Mouse (Mus musculus): ENCODE data around the gene Cspg4. TPM values are rescaled to one million over a fixed set of nuclear protein-coding genes. Genes with fewer than 3 reads are reported as not detected.

The Cspg4 gene
- total RNA-seq, 2 experiments from 2014 or later, result not detected

DNA sequence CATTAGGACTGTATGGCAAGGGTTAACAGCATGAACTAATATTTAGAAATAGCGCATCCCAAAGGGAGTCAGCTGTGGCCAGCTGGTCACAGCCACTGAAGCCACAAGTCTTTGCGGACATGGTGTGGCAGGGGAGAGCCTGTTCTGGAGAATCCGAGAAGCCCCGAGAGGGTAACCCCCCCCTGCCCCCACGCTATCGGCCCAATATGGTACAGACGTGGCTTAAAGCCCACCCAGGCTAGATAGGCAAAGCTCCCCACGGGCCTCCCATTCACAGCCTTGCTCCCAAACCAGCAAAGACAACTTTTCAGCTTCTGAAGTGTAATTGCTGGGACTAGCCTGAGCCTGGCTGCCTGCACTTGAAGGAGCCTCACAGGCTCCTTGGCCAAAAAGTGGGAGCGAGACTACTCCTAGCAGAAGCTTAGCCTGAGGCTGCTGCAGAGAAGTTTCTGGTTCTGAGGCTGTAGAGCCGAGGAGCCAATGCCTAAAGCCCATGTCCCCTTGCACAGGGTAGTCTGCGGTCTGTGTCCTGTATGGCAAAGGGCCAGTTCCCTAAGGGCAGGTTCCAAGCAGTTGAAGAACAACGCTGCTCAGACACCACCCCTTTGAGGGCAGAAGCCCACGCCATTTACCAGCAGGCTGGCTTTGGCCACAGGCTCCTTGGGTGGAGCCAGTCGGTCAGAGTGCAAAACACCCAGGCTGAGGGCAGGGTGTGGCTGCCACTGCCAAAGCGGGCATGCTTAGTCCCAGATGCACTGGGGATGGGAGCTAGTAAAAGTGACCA lies 4.2 kb upstream of the Cspg4 start:
- no peak for ATAC-seq (replicated peaks; ENCODE audit: low FRiP score, poor library complexity, severe bottlenecking)

DNA sequence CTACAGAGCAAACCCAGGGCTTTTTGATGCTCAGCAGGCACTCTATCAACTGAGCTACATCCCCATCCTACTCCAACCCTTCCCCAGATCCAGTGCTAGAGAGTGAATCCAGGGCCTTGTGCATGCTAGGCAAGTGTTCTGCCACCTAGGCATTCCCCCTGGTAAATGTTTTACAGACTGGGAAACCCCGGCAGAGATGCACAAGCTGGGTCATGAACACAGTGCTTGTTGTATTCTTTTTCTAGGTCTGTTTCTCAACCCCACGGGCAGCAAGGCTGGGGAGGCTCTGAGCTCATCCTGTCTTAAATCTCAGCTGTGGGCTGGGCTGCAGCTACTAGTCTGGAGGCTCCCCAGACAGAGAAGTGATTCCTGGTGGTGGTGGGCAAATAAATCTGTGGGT lies 2.0 kb upstream of the Cspg4 start:
- no peak for ATAC-seq (replicated peaks; ENCODE audit: low FRiP score, poor library complexity, severe bottlenecking)

DNA sequence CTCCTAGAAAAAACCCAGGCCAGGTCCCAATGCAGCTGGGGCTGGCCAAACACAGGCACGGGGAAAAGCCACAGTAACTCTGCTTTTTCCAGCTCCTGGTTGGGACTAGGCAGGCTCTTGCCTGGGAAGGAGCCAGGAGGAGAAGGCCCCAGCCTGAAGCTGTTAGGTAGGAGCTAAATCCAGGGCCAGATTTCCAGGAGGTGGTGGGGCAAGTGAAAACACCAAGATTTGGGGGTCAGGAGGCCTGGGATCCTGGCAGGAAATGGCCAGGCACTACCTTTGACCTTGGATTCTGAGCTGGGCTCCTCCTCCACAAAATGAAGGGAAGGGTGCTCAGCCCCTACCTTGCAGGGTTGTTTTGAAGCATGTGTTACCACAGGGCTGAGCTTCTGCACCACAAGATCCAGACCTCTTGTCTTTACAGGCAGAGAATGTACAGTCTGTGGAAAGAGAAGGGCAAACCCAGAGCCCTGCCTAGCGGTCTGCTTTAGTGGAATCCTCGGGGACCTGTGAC lies 560 bp upstream of the Cspg4 start, which contains the start of gene Odf3l1:
Odf3l1 (minus strand) TSS at position 464 of the 514 bp plus-strand sequence.
- no peak for ATAC-seq (replicated peaks; ENCODE audit: low FRiP score, poor library complexity, severe bottlenecking)

DNA sequence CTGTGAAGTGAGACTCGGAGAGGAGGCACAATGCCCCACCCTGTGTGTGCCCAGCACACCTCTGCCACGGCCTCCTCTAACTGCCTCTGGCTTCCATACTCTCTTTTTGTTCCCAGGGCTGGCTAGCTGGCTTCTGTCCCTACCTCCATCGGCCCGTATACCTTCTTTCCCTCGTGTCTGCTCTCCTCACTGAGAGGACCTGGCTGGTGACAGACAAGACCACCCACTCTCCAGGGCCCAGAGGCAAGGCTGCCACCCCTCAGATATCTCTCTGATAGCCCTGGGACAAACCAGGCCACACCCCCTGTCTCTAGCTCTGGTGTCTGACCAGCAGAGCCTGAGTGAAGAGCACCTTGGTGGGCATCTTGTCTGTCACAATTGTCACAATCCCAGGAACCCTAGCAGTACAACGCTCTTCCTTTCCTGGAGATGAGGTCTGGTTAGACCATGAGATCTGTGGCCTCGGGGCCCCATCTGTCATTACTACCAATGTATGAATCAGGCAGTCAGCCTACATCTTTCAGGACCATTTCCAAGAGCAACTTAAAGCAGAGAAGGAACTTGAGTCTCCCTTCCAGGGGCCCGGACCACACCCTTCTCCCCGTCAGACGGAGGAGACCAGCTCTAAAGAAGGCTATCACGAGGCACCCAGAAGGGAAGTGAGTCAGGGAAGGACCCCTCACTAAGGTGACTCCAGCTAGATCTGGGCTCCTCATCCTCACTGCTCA lies 1.0 kb downstream of the Cspg4 start:
- no peak for ATAC-seq (replicated peaks; ENCODE audit: low FRiP score, poor library complexity, severe bottlenecking)

DNA sequence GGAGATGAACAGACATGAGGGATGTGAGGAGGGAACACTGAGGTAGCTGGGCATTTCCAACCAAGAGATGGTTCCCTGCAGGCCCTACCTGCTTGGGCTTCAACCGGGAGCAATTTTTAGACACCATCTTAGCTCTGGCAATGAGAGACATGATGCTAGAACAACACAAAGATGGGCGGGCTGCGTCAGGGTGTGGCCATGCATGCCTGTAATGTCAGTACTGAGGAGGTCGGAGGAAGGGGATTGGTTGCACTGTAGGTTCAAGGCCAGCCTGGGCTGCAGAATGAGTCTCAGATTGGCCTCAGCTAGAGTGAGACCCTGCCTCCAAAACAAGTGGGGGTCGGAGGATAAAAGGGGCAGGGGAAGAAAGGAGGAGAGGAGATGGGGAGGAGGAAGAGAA lies 1.6 kb downstream of the Cspg4 start:
- ATAC-seq (replicated peaks; ENCODE audit: low FRiP score, poor library complexity, severe bottlenecking), result no peak

DNA sequence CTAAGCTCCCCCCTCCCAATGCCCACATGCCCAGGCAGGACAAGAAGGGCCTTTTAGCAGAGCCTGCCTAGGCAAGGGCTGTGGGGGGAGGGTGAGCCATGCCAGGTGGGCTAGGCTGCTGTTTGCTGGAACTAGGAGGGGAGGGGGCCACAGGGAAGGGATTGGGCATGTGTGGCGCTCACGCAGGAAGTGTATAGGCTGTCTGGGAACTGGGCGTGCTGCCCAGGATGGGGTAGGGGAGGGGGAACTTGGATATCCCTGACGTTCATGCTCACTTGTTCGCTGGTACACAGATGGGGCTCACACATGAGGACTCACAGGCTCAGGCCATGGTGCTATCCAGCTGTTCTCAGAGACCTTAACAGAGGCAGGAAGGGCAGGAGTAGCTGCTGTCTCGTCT lies 3.5 kb downstream of the Cspg4 start:
- ATAC-seq (replicated peaks; ENCODE audit: low FRiP score, poor library complexity, severe bottlenecking), result no peak

DNA sequence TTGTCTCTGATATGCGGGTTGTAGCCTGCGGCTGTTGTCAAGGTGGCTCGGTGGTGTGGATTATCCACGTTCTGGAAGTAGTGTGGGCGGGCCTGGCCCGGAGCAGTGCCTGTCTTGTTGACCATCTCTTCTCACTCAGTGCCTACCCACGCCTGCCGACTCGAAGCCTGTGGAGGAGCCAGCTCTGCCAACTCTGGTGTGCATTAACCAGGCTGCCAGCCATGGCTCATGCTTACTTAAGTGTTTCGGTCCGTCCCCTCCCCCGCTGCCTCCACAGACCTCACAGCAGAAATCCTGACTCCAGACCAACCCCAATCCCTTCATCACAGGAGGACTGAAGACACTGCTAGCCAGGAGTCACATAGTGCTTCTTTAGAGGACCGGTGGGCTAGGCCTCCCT lies 4.7 kb downstream of the Cspg4 start:
- ATAC-seq (replicated peaks; ENCODE audit: low FRiP score, poor library complexity, severe bottlenecking), result no peak

DNA sequence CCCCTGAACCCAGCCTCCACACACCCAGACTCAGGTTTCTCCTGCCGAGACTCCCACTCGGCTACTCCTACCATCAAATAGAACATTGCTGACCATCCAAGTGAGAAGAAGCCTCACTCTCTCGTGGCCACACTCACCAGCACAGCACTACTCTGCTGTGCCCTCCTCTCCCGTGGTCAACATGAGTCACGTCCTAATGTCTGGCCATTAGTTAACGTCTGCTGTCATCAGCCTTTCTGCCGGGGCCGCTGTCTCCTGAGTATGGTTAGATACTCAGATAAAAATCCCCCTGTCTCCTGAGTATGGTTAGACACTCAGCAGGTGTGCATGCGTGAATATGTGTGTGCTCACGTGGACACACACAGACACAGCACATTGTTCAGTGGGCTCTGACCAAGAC lies 5.9 kb downstream of the Cspg4 start:
- no peak for ATAC-seq (replicated peaks; ENCODE audit: low FRiP score, poor library complexity, severe bottlenecking)

DNA sequence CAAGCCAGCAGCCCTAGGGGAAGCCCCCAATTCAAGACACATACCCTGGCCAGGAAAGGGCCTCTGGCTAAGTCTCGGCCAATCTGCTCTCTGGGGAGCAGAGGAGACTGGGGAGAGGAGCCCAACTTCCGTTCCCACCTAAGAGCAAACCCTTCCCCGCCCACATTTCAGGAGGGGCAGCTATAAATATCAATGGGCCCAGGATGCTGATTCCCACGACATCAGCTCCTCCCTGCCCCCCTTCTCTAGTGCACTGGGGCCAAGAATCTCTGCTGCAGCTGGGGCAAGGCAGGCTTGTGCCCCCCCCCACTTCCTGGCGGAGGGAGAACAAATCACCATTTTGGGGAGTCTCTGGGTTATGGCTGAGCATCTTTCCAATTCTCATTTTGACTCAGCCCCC lies 6.4 kb downstream of the Cspg4 start:
- ATAC-seq (replicated peaks; ENCODE audit: low FRiP score, poor library complexity, severe bottlenecking), result no peak

DNA sequence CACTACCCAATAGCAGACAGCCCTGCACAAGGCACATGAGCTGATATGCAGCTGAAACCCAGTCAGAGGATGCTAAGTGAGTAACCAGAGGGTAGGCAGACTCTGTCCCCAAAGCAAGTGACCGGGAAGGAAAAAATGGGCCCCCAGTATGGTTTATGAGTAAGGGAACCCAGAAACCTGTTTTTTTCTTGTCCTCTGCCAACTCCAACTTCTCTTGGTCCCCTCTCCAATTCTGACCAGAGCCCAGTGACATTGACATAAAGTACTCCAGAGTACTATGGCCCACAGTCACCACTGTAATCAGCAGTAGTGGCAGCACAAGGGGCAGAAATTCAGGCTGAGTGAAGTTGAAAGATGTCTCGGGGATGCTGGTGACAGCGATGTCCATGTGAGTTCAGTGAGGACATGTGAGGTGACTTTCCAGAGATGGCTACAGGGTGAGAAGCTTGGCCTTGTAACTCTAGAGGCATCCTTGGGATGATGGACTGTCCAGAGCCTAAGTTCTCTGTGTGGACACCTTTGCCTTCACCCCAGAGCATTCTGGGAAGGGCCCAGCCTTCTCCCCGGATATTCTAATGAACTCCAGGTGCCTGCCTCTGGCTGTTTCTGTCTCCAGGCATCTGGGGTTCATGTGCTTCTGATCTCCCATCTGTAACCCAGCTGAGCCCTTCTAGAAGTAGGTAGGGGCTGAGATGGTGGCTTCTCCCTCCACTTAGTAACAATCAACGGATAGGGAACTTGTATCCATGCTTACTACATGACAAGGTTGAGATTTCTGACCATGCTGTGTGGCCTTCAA lies 7.5 kb downstream of the Cspg4 start:
- ATAC-seq (replicated peaks; ENCODE audit: low FRiP score, poor library complexity, severe bottlenecking), result no peak

DNA sequence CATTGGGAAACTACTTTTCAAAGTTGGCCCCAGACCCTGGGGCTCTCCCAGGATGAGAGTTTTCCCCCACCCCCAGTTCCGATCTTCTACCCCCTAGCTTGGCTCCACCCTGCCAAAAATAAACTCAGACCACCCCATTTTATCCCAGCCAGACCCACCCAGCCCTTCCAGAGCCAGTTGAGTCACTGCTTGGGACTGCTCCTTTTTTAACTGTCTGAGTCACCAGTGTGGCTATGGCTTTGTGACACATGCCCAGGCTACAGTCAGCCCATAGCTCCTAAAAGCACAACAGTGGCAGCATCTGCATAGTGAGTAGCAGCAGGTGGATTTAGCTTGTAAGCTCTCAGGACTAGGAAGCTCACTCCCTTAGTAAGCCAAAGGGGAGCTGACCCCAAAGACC lies 8.3 kb downstream of the Cspg4 start:
- ATAC-seq (replicated peaks; ENCODE audit: low FRiP score, poor library complexity, severe bottlenecking), result no peak

DNA sequence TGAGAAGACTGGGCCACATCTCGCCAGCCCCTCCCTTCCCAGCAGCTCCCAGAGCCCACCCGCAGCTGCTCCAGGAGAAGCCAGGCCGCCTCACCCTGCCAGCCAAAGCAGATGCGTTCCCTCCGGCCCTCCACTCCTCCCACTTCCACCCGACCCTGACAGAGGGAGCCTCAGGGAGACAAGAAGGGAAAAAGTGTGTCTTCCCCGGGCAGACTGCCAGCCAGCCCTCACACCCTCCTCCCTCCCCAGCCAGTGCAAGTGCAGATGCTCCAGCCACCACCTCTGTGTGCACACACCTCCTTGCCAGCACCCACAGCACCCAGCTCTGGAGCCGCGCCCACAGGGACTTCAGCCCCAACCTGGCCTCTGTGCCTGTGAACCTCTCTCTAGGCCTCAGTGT lies 12.0 kb downstream of the Cspg4 start:
- ATAC-seq (replicated peaks; ENCODE audit: low FRiP score, poor library complexity, severe bottlenecking), result no peak

DNA sequence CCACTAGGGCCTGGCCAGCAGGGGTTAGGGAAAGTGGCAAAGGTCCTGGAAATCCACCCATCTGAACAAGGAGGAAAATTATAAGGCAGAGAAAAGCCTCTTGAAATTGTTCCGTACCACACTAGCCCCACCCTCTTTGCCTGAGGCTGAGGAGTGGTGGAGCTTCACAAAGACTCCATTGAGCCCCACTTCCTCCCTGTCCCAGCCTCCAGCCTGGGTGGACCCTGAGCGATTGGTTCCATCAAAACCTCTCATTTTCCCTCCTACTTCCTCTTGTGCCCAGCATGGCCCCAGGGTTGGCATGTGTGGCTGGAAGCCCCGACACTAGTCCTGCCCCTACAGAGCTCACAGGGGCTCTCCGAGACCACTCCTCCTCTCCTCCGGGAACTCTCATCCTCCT lies 12.5 kb downstream of the Cspg4 start:
- no peak for ATAC-seq (replicated peaks; ENCODE audit: low FRiP score, poor library complexity, severe bottlenecking)

DNA sequence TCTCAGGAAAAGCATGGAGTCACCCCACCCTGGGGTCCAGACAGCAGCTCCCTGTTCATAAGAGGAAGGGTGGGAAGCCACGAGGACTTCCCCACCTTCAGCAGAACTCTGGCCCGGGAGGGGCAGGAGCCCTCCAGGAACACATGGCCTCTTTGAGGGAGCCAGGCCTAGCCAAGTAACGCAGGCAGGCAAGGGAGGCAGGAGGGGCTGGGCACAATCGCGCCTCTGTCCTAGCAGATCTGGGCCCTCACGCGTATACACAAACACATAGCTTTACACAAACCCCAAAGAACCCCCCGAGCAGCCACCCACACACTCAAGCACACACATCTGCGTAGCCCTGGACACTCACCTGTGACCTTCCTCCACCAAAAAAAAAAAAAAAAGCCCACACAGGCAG lies 16.0 kb downstream of the Cspg4 start:
- no peak for ATAC-seq (replicated peaks; ENCODE audit: low FRiP score, poor library complexity, severe bottlenecking)

DNA sequence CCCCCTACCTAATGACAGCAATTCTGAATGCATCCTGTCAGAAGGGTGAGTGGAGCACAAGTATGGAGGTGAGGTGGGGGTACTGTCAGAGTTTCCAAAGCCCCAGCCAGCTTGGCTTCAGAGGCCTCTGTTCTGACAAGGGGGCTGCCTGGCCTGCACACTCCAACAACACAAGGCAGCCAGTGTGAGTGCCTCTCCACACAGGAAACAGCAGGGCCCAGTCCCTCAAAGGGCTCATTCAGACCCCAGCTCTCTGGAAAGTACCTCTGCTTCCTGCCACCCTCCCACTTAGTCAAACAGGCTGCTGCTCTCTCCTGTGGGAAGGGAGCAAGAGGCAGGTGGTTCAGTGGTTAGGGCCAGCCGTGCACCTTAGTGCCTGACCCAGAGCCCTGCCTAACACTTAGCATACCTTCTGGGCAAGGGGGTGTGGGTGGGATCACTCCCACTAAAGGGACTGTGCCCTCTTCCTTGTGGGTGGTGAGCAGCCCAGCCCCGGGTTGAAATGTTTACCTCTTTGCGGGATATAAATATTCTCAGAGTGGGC lies 16.8 kb downstream of the Cspg4 start:
- no peak for ATAC-seq (replicated peaks; ENCODE audit: low FRiP score, poor library complexity, severe bottlenecking)

DNA sequence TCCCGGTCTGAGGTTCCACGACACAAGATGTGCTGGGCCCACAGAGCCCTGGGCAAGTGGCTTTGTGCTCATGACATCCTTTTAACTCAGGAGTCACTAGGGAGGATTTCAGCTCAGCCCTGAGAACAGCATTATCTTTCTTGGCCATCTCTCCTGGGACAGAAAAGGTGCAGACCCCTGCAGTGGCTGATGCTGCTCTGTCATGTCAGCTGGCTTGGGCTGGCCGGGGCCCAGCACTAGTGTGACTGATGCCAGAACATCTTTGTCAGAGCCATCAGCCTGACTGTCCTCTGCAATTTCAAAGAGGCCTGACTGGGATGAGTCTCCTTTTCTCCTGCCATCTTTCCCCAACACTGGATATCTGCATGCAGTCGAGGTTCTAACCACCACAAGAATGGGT lies 17.4 kb downstream of the Cspg4 start:
- no peak for ATAC-seq (replicated peaks; ENCODE audit: low FRiP score, poor library complexity, severe bottlenecking)

DNA sequence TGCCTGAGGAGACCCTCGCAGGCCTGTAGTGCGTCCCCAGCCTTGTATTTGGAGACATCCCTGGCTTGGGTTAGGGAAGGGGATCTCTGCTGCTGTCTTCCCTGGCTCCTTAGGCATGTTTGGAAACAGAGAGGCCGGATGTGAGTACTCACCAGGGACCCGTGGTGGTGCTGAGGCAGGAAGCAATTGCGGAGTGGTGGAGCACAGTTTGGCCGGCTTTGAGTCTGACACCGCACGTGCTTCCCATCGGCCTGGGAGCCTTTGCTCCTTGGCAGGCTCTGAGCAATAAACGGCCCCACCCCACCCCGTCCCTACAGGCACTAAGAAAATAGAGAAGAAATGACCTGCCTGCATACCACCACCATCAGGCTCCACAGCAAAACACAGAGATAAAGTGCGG lies 18.0 kb downstream of the Cspg4 start:
- ATAC-seq (replicated peaks; ENCODE audit: low FRiP score, poor library complexity, severe bottlenecking), result no peak

DNA sequence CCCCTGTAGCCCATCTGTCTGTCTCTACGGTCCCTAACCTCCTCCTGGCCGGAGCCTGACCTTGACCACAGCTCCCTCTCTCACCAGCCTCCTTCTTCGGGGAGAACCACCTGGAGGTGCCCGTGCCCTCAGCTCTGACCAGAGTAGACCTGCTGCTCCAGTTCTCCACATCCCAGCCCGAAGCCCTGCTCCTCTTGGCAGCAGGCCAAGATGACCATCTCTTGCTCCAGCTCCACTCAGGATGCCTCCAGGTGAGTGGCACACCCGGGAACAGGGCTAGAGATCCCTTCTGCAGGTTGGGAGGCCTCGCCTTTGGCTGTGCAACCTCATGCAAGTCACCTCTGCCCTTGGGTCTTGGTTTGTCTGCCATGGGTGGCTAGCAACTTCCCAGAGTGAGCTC lies 18.6 kb downstream of the Cspg4 start:
- ATAC-seq (replicated peaks; ENCODE audit: low FRiP score, poor library complexity, severe bottlenecking), result no peak

DNA sequence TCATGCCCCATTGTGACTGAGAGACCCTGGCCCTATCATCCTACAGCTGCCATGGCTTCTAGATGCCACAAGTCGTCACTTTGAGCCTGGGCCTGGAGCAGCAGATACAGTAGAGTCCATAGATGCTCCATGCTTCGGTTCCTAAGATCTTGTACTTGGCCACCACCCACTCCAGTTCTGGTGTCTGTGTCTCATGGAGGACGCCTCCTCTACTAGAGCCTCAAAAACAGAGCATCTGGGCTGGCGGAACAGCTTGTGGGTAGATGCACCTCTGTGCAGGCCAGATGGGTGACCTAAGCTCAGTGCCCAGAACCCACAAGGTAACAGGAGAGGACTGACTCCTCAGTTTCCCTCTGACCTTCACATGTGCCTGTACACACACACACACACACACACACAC lies 19.5 kb downstream of the Cspg4 start:
- no peak for ATAC-seq (replicated peaks; ENCODE audit: low FRiP score, poor library complexity, severe bottlenecking)

DNA sequence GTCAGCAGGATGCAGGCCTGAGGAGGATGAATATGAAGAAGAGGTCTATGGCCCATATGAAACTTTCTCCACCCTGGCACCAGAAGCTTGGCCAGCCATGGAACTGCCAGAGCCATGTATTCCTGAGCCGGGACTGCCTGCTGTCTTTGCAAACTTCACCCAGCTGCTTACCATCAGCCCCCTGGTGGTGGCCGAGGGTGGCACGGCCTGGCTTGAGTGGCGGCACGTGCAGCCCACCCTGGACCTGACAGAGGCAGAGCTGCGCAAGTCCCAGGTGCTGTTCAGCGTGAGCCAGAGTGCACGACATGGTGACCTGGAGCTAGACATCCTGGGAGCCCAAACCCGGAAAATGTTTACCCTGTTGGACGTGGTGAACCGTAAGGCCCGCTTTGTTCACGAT lies 21.3 kb downstream of the Cspg4 start:
- no peak for ATAC-seq (replicated peaks; ENCODE audit: low FRiP score, poor library complexity, severe bottlenecking)
